Mouse (Mus musculus): ENCODE data around the gene D430042O09Rik. TPM values are rescaled to one million over a fixed set of nuclear protein-coding genes. Genes with fewer than 3 reads are reported as not detected.
"Not testable (repeated sequence)": the region's sequence is repeated elsewhere in the genome, so short reads cannot be mapped to it uniquely, and the experiment has no call there.

The D430042O09Rik gene
- total RNA-seq (2021), result 27.3 and 37.0 TPM in 2 replicates
- long read RNA-seq, full-length matches to known transcripts, result 2 of 8 reads
- long read RNA-seq, partial matches to known transcripts, result 5 of 8 reads
- long read RNA-seq, other reads (novel, unspliced or antisense), result 1 of 8 reads

GRCm38 (mm10) chr7:125707593-125708022 is at the start of gene D430042O09Rik, which contains the start of gene Gtf3c1:
D430042O09Rik (plus strand) TSS chr7:125707888.
Gtf3c1 (minus strand) TSS chr7:125707780.
- peak; percentile 100 for DNase-seq

GRCm38 (mm10) chr7:125663654-125664053 is 44.0 kb upstream of the D430042O09Rik start:
- no peak for DNase-seq

- no peak for DNase-seq
Observed at GRCm38 (mm10) chr7:125670865-125671264, 36.8 kb upstream of the D430042O09Rik start.

GRCm38 (mm10) chr7:125671396-125671795 is 36.3 kb upstream of the D430042O09Rik start:
- no peak for DNase-seq

GRCm38 (mm10) chr7:125674916-125675315 is 32.8 kb upstream of the D430042O09Rik start:
- DNase-seq, result peak; percentile 33

GRCm38 (mm10) chr7:125678756-125679155 is 28.9 kb upstream of the D430042O09Rik start:
- no peak for DNase-seq

- DNase-seq, result no peak
Observed at GRCm38 (mm10) chr7:125679936-125680335, 27.8 kb upstream of the D430042O09Rik start.

GRCm38 (mm10) chr7:125690516-125690915 is 17.2 kb upstream of the D430042O09Rik start:
- DNase-seq, result no peak

GRCm38 (mm10) chr7:125694056-125694455 is 13.6 kb upstream of the D430042O09Rik start:
- no peak for DNase-seq

GRCm38 (mm10) chr7:125702791-125703190 is 4.9 kb upstream of the D430042O09Rik start:
- no peak for DNase-seq

GRCm38 (mm10) chr7:125707186-125707585 is 502 bp upstream of the D430042O09Rik start:
- DNase-seq, result peak; percentile 73

- DNase-seq, result no peak
Observed at GRCm38 (mm10) chr7:125708100-125708499, 412 bp downstream of the D430042O09Rik start.

GRCm38 (mm10) chr7:125713542-125714055 is 5.9 kb downstream of the D430042O09Rik start:
- DNase-seq, result not testable (repeated sequence)

GRCm38 (mm10) chr7:125714803-125715202 is 7.1 kb downstream of the D430042O09Rik start:
- no peak for DNase-seq

- DNase-seq, result no peak
Observed at GRCm38 (mm10) chr7:125716724-125717123, 9.0 kb downstream of the D430042O09Rik start.

GRCm38 (mm10) chr7:125717612-125718011 is 9.9 kb downstream of the D430042O09Rik start:
- no peak for DNase-seq

- no peak for DNase-seq
Observed at GRCm38 (mm10) chr7:125720370-125720769, 12.7 kb downstream of the D430042O09Rik start.

GRCm38 (mm10) chr7:125721033-125721432 is 13.3 kb downstream of the D430042O09Rik start:
- no peak for DNase-seq

- peak; percentile 16 for DNase-seq
Observed at GRCm38 (mm10) chr7:125722127-125722526, 14.4 kb downstream of the D430042O09Rik start.

GRCm38 (mm10) chr7:125723189-125723972 is 15.7 kb downstream of the D430042O09Rik start:
- no peak for DNase-seq

- DNase-seq, result no peak
Observed at GRCm38 (mm10) chr7:125731679-125732078, 24.0 kb downstream of the D430042O09Rik start.

- no peak for DNase-seq
Observed at GRCm38 (mm10) chr7:125733791-125734190, 26.1 kb downstream of the D430042O09Rik start.

GRCm38 (mm10) chr7:125736366-125737015 is 28.8 kb downstream of the D430042O09Rik start:
- no peak for DNase-seq

All from adrenal gland, postnatal 25 days (tissue).